16 mouse cellular contexts compared by ENCODE assay signal in the genomic region with DNA sequence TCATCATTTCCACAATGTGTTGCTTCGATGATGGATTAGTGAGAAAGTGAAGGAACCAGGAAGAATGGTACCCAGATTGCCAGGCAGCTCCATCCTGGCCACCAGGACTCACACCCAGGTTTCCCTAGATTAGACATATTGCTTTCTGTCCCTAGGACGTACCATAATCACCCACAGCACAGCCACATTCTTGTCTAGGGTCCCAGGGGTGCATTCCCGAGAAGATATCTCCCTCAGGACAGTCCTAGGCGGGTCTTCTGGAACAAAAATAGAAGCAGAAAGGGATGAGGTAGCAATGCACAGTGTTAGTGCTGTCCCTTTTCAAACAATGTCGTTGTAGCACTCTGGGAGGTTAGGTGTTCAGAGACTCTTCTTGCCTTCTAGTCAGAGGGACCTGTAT.
"Had no signal": no experiment of that assay in that cellular context is flagged by ENCODE, and none has a peak within 500 bp of the region (broad histone marks: within the 10 kb centered on the region; RNA-seq: fewer than 3 reads in every experiment).

No protein-coding gene starts in this region.

- H3K4me1 ChIP-seq: neural tube, embryonic 13.5 days; neural tube, embryonic 15.5 days had no signal

- H3K36me3 ChIP-seq: neural tube, embryonic 13.5 days; neural tube, embryonic 15.5 days; stomach, embryonic 15.5 days had no signal

- H3K9ac ChIP-seq: neural tube, embryonic 13.5 days; neural tube, embryonic 15.5 days; stomach, embryonic 15.5 days had no signal

- H3K27me3 ChIP-seq: neural tube, embryonic 13.5 days; neural tube, embryonic 15.5 days; stomach, embryonic 15.5 days had no signal

- H3K9me3 ChIP-seq: neural tube, embryonic 13.5 days; neural tube, embryonic 15.5 days; stomach, embryonic 15.5 days had no signal

- H3K4me2 ChIP-seq: neural tube, embryonic 13.5 days; neural tube, embryonic 15.5 days; stomach, embryonic 15.5 days had no signal

- H3K27ac ChIP-seq: neural tube, embryonic 13.5 days; neural tube, embryonic 15.5 days; stomach, embryonic 15.5 days; stomach, postnatal 0 days had no signal

- H3K4me3 ChIP-seq: neural tube, embryonic 13.5 days; neural tube, embryonic 15.5 days; stomach, embryonic 15.5 days had no signal

- DNase-seq: retina, postnatal 1 day; right cerebral cortex, adult 18-20 months; right cerebral cortex, postnatal 14 days; right cerebral cortex, postnatal 25 days; right cerebral cortex, postnatal 4 days; spleen, adult 18-20 months; thymus, adult 18-20 months; thymus, adult 2 months; thymus, postnatal 14 days; thymus, postnatal 25 days; thymus, postnatal 36 days; thymus, postnatal 4 days had no signal
